Mouse (Mus musculus) intestine, embryonic 16.5 days (tissue): ENCODE measurements at regions not wholly inside any gene's neighbourhood (a gene's known extent, or its start where the extent isn't known, plus 50 kb on each side); places are given as distances from the start of the nearest gene placed in this dataset.

Experiments
- ATAC-seq: fragments of 200-750 bp; cut with Nextera tagmentation; 2 replicates; pipeline ENCODE4 v1.8.0; 2017; ENCODE audit warnings: moderate TSS enrichment, moderate library complexity
- H3K27ac ChIP-seq: fragments of 300-500 bp; sonication (generic); 2 replicates; pipeline ENCODE4 v1.5.1; 2014; ENCODE audit warnings: mild to moderate bottlenecking, low read length
- H3K27me3 ChIP-seq: fragments of 300-500 bp; sonication (generic); replicated peaks from 2 replicates; pipeline ENCODE4 v1.6.1; 2014; ENCODE audit warnings: low read length, control low read depth, mixed read lengths; ENCODE audit not compliant: control insufficient read depth, insufficient read depth
- H3K36me3 ChIP-seq: fragments of 300-500 bp; sonication (generic); 2 replicates; pipeline ENCODE4 v1.6.1; 2014; ENCODE audit warnings: low read length, control low read depth; ENCODE audit not compliant: control insufficient read depth, insufficient read depth
- H3K4me1 ChIP-seq: fragments of 300-500 bp; sonication (generic); 2 replicates; pipeline ENCODE4 v1.6.1; 2014; ENCODE audit warnings: low read length, control low read depth, mixed read lengths; ENCODE audit not compliant: control insufficient read depth, insufficient read depth
- H3K4me2 ChIP-seq: fragments of 300-500 bp; sonication (generic); 2 replicates; pipeline ENCODE4 v1.6.1; 2014; ENCODE audit warnings: low read depth, low read length, control low read depth
- H3K4me3 ChIP-seq: fragments of 300-500 bp; sonication (generic); 2 replicates; pipeline ENCODE4 v1.5.1; 2014; ENCODE audit warnings: mild to moderate bottlenecking, low read length
- H3K9ac ChIP-seq: fragments of 300-500 bp; sonication (generic); 2 replicates; pipeline ENCODE4 v1.6.1; 2014; ENCODE audit warnings: low read depth, low read length
- H3K9me3 ChIP-seq: fragments of 300-500 bp; sonication (generic); 2 replicates; pipeline ENCODE4 v1.6.1; 2016; ENCODE audit warnings: low read length, control low read depth; ENCODE audit not compliant: control insufficient read depth
- WGBS: fragments of 180-500 bp; shearing (Covaris S2); extraction: QIAGEN DNeasy Blood & Tissue Kit; methylation state at CpG from one replicate; pipeline ENCODE4 v1.1.7; 2014; 5-methylcytosine and 5-hydroxymethylcytosine counted together

DNA sequence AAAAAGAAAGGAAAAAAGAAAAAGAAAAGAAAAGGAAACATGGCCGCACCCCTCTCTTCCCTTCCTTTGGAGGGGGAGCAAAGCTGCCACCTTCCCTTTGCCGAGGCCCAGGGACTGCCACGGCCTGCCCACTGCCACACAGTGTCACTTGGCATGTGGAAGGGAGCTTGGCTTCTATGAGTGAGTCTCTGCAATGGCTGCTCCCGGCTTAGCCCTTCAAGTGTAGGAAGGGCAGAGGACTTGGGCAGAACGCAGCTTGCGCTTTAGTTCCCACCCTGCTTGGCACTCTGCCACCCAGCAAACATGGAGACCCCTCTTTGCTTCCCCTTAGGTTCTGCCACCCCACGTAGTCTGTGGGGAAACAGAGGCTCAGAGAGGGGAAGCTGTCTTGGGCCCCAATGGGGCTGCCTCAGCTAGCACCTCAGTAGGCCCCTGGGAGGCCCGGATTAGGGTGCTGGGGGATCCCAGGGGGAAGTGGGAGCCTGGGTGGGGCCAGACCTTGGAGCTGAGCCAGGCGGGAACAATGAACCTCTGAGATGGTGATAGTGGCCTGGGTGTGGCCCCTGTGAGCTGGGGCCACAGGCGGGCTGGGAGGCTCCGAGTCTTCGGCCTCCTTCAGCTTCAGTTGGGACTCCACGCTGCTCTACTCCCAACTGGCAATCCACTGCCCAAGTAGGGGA lies 57.7 kb upstream of the Tmem189 start:
- Histone ChIP-seq H3K4me2 (peak overlapping the region; percentile 43), H3K27me3 (no peaks in the 10 kb centered on the region), H3K9me3 (no peaks in the 10 kb centered on the region), H3K4me3 (no peak overlapping the region), H3K9ac (peak overlapping the region; percentile 58), H3K27ac (peak overlapping the region; percentile 77), H3K4me1 (peaks cover 44% of the 10 kb centered on the region), H3K36me3 (no peaks in the 10 kb centered on the region)
- peak; percentile 96 for ATAC-seq
- 44% methylated on average over 13 of the region's 13 CpGs for WGBS

DNA sequence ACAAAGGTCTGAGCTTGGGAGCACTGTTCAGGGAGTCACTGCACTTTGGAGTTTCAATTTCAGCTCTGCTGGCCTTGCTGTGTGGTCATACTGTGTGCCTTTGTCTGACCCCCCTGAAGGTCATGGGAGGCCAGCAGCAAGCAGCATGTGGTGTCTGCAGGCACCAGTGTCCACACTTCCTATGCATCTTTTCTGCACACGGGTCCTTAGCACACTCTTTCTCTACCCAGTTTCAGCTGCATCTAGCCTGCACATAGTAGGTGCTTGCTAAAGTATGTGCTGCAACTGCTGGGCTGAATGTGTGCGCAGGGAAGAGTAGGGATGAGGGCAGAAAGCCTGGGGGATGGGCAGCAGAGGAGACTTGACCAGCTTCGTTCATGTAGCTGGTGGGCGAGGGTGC lies 56.7 kb upstream of the Tmem189 start:
- Histone ChIP-seq H3K27me3 (no peaks in the 10 kb centered on the region), H3K9ac (no peak overlapping the region), H3K4me2 (no peak overlapping the region), H3K4me3 (no peak overlapping the region), H3K4me1 (peaks cover 44% of the 10 kb centered on the region), H3K9me3 (no peaks in the 10 kb centered on the region), H3K36me3 (no peaks in the 10 kb centered on the region), H3K27ac (no peak overlapping the region)
- 88% methylated on average over 4 of the region's 4 CpGs for WGBS
- ATAC-seq: no peak

DNA sequence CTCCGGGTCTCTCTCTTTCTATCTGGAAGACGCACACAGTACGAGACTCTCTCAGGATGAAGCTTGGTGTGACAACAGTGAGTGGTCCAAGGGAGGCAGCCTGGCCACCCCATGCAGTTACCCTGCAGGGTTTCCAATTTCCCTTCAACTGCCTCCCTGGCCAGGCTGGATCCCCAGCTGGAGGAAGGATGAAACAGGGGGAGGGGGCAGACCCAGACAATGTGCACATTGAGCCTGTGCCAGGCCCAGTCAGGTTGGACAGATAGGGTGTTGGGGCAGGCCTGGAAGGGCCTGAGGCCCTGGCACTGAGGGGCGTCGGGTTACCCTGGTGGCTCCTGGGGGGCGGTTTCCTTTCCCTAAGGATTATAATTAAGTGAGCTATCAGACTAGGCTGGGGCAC lies 55.8 kb upstream of the Tmem189 start:
- no peaks in the 10 kb centered on the region for H3K9me3 ChIP-seq
- no peak overlapping the region for H3K9ac ChIP-seq
- ATAC-seq: no peak
- H3K27me3 ChIP-seq: no peaks in the 10 kb centered on the region
- 71% methylated on average over 6 of the region's 6 CpGs for WGBS
- no peak overlapping the region for H3K27ac ChIP-seq
- H3K36me3 ChIP-seq: no peaks in the 10 kb centered on the region
- no peak overlapping the region for H3K4me2 ChIP-seq
- no peak overlapping the region for H3K4me3 ChIP-seq
- H3K4me1 ChIP-seq: peaks cover 47% of the 10 kb centered on the region

DNA sequence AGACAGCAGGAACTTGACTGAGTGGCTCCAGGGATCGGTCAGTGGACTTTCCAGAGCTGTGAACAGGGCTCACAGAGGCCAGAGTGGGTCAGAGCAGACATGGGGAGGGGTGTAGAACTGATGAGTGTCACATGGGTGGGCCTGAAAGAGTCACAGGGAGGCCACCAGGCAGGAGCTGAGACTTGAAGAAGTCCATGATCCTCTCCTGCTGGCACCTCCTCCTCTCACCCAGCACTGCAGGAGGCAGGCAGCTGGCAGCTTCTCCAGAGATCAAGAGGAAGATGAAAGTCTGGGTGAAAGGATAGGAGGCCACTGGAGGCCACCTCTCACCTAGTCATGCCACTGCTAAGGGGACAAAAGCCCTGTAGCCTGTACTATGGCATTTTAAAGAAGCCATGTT lies 54.5 kb upstream of the Tmem189 start:
- no peak for ATAC-seq
- Histone ChIP-seq H3K4me2 (no peak overlapping the region), H3K27me3 (no peaks in the 10 kb centered on the region), H3K4me3 (no peak overlapping the region), H3K9me3 (no peaks in the 10 kb centered on the region), H3K4me1 (peaks cover 47% of the 10 kb centered on the region), H3K9ac (peak overlapping the region; percentile 27; the same call in 1 of the 2 replicates), H3K27ac (no peak overlapping the region), H3K36me3 (no peaks in the 10 kb centered on the region)
- 56% methylated on average over 1 of the region's 1 CpGs for WGBS

DNA sequence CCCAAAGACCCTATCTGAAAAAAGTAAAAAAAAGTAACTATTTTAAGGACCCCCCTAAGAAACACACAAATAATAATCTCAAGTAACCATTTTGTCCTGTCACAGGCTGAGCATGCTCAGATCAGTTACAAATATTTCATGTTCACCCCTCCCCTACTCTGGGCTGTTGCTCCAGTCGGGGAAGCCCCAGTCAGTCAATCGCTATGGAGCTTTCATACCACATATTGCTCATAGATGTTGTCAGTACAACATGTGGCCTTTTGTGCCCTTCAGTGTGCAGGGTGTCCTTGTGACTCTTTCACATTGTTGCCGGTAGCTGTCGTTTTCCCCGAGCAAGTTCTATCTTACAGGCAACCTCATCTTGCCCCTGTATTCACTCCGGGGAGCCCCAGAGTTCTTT lies 52.9 kb upstream of the Tmem189 start:
- WGBS: 73% methylated on average over 6 of the region's 6 CpGs
- Histone ChIP-seq H3K4me1 (peaks cover 38% of the 10 kb centered on the region), H3K4me2 (no peak overlapping the region), H3K36me3 (no peaks in the 10 kb centered on the region), H3K27ac (no peak overlapping the region), H3K9ac (no peak overlapping the region), H3K27me3 (no peaks in the 10 kb centered on the region), H3K4me3 (no peak overlapping the region), H3K9me3 (no peaks in the 10 kb centered on the region)
- ATAC-seq: no peak

DNA sequence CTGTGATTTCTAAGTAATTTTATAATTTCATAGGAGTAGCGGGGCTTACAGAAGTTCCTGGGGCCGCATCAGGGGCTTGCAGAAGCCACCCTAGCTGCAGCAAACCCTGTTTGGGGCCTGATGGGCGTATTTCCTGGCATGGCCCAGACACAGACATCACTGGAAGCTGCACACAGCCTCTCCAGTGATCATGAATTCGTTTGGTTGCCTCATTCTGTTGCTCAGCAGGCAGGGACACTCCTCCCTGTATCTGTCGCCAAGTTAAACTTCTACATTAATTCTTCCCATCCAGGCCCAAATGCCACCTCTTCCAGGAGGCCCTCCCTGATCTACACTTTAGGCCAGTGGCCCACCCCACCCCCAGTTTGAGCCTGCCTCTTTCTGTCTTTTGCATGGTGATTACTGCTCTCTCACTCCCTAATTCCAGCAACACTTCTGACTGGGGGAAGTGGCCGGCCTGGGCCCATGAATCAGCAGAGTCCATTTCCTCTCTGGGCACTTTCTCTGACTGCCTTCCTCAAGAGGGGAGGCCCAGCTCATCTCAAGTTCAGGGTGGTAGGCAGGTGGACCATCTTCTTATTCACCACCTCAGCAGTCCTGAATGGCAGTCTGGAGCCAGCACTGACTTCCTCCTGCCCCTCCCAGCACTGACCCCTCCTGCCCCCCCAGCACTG lies 51.0 kb upstream of the Tmem189 start:
- peak overlapping the region; percentile 14; the same call in 1 of the 2 replicates for H3K9ac ChIP-seq
- no peak overlapping the region for H3K4me3 ChIP-seq
- H3K4me2 ChIP-seq: no peak overlapping the region
- H3K36me3 ChIP-seq: no peaks in the 10 kb centered on the region
- H3K27ac ChIP-seq: peak overlapping the region; percentile 43; the same call in 1 of the 2 replicates
- H3K4me1 ChIP-seq: peaks cover 29% of the 10 kb centered on the region; the same call in 1 of the 2 replicates
- no peaks in the 10 kb centered on the region for H3K27me3 ChIP-seq
- H3K9me3 ChIP-seq: no peaks in the 10 kb centered on the region
- 61% methylated on average over 6 of the region's 6 CpGs for WGBS
- no peak for ATAC-seq
